Mouse (Mus musculus): ENCODE measurements around the gene Fgf15.

Fgf15 gene

DNA sequence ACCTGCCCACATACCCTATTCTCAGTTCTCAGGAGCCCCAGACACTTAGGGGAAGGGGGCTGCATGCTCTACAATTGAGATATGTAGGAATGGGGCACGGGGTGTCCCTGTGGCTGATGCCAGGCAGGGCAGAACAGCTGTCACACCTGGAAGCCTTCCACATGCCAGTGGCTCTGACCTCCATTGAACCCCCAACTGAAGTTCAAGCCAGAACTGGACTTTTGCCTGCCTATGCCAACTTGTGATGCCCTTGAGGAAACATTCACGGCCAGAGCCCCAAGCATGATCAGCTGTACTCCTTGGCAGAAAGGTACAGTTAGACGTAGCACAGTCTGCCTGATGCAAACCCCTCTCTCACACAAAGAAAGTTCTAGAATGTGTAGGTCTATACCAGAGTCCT, 37.0 kb downstream of the Fgf15 start:
- DNase-seq, result no peak

DNA sequence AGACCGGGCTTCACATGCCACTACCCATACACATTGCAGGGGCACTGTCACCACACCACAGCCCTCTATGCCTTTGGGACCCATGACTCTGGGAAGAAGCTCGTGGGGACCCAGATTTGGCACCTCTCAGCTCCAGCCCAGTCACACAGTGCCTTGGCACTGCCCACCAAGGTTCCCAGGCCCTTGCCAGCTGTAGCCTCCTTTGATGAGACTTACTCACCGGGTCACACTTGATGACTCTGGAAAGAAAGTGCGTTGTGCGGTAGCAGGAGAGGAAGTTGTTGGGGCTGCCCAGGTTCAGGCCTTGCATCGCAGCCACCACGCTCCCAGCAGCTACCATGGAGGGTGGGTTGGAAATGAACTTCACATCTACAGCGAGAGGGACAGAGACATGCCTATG, 37.5 kb downstream of the Fgf15 start:
- no peak for DNase-seq

DNA sequence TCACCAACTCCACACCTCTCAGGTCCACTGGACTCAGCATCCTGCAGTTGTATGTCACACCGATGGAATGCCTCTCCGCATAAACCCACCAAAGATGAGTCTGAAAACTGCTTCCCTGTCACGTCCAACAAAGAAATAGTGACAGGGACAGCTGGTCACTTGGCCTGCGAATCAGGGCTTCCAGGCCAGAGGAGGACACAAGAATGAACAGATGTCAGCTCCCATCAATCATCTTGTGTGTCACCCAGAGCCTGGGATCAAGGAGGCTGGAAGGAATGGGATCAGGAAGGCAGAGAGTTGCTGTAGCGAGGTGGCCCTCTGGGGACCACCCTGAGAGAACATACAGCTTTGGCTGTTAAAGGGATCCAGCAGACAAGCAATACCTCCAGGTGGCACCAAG, 38.6 kb downstream of the Fgf15 start:
- DNase-seq, result no peak

DNA sequence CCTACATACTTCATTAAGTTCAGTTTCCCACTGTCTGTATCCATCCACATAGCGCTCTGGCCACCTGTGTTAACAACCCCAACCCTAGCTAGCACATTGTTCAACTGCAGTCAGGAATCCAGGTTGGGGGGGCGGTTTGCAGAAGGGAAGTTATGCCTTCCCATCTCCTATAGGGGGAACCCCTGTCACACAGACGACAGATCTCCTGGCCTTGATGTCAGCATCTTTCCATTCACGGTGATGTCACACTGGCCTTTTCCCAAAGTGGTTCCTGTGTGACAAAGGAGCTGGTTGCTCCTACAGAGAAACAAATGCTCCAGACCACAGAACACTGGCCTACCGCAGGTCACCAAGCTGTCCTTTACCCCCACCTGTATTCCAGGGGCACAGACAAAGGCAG, 39.2 kb downstream of the Fgf15 start:
- DNase-seq, result no peak

DNA sequence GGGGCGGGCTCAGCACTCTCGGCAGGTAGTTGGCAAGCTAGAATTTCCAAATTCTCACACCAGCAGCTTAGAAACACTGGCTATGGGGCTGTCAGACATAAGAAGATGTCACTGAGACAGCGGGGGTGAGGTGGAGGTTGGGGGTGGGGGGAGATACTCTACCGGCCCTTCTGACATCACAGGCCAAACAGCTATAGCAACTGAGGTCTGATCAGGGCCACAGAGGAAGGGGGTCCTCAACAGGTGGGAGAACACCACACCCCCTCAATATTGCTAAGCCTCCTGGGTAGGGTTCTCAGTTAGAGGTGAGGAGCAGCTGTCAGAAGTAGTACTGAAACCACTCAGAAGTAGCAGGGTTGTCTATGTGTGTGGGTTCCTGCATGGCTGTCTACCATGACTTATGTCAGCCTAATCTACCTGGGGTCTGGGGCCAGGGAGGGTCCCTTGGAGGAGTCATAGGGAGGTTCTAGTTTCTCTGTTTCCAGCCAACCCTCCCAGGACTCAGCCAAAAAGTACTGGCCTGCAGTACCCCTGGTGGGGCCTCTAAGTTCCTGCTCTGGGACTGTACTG, 40.1 kb downstream of the Fgf15 start:
- no peak for DNase-seq

DNA sequence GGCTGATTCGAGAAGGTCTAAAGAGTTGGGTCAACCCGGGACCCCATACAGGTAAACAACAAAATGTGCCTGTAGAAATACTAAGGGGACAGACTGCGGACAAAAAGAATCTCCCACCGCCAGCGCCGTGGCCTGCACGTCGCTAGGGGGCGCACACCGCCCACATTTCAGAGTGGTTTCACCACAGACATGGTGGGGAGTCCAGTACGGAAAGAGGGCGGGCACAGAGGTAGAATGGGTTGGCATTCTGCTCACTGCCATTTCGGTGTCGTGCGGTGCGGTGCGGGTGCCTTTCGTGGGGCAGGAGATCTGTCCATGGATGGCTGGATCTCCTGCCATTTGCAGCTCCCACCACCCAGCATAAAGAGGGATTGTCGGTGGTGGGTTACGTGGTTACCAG, 41.2 kb downstream of the Fgf15 start:
- peak; percentile 73 to 85 for DNase-seq

DNA sequence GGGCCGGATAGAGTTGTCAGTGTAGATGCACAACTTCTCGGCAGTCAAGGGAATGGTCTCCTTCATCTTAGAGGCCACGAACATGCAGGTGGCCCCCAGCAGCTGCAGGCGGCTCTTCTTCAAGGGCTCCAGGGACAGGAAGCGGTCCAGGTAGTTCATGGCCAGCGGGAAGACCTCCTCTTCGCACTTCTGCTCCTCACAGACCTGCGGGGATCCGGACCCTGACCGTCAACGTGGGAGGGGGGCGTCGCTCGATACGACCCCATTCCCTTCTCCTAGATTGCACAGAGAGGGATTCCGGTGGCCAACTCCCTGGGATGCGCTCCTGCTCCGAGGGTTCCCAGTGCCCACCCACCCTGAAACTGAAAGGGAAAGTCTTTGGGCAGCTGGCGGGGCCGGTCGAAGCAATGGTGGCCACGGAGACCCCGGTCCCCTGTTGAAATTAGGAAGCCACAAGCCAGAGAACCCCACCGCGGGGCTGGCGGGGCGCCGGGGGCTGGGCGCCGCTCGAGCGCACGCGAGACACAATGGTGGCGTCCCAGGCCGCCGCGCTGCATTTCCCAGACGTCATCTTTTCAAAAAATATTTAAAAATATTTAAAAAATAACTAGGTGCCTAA, 41.7 kb downstream of the Fgf15 start:
- no peak for DNase-seq

DNA sequence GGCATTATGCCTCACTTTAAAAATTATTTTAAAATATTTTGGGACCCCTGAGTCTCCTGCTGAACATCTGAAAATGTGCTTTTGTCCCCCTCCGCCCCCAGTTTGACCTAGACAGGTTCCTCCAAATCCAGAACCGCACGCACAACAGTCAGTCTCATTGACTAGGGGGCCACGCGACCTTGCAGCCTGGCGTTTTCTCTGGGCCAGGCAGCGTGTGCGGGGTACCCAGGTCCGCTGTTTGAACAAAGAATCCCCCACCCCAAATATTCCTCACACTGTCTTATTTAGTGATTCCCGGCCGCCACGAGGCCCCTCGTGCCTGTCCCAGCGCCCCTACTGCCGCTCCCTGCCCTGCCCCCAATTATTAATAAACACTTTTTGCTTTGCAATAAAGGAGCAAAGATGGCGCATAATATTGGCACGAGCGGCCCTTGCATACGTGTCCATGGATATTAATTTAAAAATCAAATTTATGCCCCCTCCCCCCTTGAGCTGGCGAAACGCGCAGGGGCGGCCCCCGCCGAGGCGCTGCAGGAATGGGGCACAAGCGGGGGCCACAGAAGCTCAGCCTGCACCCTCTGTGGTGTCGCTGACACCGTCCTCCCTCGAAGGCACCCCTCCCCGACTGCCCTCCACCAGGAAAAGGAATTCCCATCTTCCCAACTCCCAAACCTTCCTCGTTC, 42.5 kb downstream of the Fgf15 start:
- no peak for DNase-seq

DNA sequence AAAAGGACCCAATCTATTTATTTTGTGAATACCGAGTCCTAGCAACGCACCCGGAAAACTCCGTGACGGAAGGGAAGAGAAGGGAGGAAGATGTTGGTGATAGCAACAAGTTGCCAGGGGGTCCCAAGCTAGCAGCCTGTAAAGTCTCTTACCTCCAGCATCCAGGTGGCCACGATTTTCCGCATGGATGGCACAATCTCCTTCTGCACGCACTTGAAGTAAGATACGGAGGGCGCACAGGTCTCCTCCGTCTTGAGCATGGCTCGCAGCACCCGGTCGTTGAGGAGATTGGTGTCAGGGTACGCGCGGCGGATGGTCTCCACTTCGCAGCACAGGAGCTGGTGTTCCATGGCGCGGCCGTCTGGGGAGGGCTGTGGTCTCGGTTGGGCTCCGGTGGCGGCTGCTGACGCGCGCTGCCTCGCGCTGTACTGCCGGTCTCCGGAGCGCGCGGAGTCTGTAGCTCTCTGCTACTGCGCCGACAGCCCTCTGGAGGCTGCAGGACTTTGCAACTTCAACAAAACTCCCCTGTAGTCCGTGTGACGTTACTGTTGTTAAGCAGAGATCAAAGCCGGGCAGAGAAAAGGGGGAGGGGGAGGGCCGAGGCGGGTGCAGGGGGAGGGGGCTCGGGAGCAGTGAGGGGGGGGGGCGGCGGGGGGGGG, 43.1 kb downstream of the Fgf15 start, which contains the start of gene Ccnd1:
Gene Ccnd1 (minus strand): TSS at position 582 of the 659 bp plus-strand sequence.
- no peak for DNase-seq

DNA sequence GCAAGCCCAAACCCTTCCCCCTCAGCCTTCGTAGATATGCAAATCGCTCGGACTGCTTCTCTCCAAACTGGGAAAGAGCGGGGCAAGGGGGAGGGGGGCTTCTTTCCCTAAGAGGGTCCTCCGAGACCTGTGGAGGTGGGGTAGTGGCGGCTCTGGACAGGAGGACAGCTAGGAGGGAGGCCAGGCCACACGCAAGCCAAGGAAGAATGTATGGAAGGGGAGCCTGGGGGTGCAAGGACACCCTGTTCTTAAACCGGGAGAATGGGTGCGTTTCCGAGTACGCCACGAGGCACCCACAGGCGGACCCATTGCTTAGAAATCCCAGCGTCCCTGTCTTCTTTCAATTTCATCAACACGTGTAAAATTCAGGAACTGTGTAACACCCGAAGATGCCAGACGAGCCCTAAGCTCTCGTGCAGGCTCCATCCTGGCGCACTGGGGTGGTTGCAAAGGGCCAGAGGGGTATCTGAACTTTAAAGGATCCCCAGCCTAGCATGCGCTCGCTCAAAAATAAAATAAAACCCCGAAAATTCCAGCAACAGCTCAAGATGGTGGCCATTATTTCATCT, 43.8 kb downstream of the Fgf15 start:
- DNase-seq, result no peak

DNA sequence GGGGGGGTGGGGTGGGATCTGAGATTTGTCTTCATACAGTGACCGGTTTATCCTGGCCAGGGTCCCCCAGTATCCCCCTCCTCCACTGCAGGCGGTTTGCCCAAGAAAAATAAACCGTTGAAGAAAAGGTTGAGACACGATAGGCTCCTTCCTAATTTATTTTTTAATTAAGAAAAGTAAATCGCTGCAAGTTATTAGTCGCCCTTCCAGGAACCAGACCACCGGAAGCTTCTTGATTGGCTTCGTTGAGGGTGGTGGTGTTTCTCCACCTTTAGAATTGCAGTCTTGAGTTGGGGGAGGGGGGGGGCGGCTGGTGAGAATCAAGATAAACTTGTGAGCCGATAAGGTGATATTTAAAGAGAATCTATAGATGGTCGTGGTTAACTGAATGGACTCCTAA, 44.3 kb downstream of the Fgf15 start:
- no peak for DNase-seq

DNA sequence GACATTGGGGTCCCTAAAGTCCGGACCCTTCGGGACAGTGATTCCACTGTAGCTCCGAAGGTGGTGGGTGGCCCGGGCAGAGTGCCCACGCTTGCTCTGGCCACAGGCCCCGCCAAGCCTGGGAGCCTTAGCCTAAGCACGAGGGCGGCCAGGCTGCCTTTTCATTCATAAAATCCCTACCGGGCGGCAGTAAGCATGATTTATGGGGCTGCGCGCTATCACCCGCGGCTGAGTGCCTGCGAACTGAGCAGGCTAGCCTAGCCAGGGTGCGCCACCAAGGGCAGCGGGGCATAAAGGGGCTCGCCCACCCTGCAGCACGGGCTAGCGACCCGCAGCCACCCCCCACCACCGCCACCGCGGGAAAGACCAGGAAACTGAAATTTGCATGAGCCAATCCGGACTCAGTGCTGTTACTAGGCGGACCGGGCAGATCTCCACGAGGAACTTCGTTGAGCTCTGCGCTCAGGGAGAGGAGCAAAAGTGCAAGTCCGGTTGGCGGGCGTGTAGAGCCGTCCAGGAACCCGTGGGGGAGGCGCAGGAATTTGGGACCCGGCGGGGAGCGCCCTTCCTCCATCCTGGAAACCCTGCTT, 45.0 kb downstream of the Fgf15 start:
- peak; percentile 32 to 42 for DNase-seq

DNA sequence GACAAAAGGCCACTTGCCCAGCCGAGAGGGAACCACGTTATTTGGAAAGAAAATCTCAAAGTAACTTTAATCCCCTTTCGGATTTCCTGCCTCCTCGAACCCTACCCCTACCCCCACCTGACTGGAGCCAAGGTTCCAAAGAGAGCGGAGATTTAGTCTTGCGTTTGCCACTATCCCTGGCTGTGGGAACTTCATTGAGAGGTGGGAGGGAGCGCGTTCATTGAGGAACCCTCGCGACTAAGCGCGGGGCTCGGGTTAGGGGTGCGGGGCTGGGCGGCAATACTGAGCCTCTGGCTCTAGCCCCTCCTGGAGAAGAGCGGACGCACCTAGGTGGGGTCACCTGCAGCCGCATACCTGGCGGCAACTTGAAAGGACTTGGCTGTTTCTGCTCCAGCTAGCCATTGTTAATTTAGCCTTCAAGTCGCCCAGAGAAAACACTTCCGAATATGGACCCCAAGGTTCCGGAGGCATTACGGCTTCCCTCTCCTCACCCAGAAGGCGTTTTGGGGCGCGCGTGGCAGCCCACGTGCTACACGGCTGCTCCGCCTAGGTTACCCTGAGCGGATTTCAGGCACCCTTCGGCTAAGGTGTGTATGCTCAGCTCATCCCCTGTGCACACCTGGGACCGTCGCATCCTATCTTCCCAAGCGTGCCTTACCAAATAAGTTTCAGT, 45.9 kb downstream of the Fgf15 start:
- DNase-seq, result no peak

DNA sequence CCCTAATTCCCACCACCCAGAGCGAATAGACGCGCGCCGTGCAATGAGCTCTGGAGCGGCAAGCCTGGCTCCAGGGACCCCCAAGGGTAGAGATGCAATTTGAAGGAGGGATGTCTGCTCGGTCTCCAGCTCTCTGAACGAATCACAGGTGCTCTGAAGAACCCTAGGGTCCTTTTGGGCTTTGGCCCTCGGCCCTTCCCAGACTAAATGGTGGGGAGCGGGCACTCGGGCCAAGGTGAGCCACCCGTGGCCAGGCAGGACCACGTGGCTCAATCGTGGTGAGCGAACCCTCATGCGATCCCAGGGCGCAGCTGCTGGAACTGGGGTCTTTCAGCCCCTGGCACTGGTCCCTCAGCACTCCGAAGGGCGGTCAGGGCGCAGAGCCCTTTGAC, 46.4 kb downstream of the Fgf15 start:
- DNase-seq, result no peak

DNA sequence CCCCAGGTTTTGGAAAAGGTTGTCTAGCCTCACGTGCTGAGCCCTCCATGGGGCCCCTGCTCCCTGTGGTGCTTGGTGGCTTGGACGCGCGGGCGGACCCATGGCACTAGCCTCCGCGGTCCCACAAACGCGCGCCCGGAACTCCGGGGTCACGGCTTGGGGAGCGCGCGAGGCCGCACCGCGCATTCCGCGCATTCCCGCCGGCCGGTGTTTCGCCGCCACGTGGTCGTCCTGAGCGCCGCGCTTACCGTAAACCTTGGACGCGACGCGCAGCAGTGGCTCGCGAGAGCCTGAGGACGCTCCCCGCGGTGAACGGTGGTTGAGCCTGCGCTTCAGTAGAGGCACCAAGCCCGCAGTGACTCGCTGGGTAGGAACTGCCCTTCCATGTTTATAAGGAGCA, 46.9 kb downstream of the Fgf15 start:
- DNase-seq, result peak in 1 of 2 experiments; percentile 52

Measured in spleen, adult 18-20 months (tissue).